Mouse (Mus musculus): ENCODE results near the gene Pogk. TPM values are rescaled to one million over a fixed set of nuclear protein-coding genes. Genes with fewer than 3 reads are reported as not detected.
A peak's percentile ranks its signal among the peaks of the same experiment; 100 is the strongest.

Gene Pogk
- 46.7 and 49.5 TPM in 2 replicates for polyA plus RNA-seq (2014; fragmentation: Nextera tagmentation; extraction: Ambion mirVana)

GRCm38 (mm10) chr1:166409701-166410220 lies at the start of gene Pogk:
Pogk (minus strand) TSS chr1:166409863.
- Histone ChIP-seq H3K4me1 (replicated peaks; ENCODE audit: control insufficient read depth, insufficient read depth, low read length) (peaks cover 6% of the 10 kb centered on the region; the same call in 1 of the 2 replicates), H3K9ac (ENCODE audit: low read length) (peak within 1 kb of the TSS; percentile 90), H3K4me2 (ENCODE audit: low read depth, low read length, severe bottlenecking) (peak within 1 kb of the TSS; percentile 81), H3K36me3 (ENCODE audit: control insufficient read depth, insufficient read depth, low read length) (peaks cover 2% of the 10 kb centered on the region; the same call in 1 of the 2 replicates), H3K27ac (ENCODE audit: low read depth, low read length) (peak within 1 kb of the TSS; percentile 46; the same call in 1 of the 2 replicates), H3K9me3 (ENCODE audit: control insufficient read depth, low read length) (peaks cover 7% of the 10 kb centered on the region; the same call in 1 of the 2 replicates), H3K27me3 (ENCODE audit: control insufficient read depth, insufficient read depth, low read length) (no peaks in the 10 kb centered on the region), H3K4me3 (ENCODE audit: low read depth, low read length) (peak within 1 kb of the TSS; percentile 69)
- DNase-seq (ENCODE audit: low spot score) (peak; percentile 96), ATAC-seq (replicated peaks; ENCODE audit: low FRiP score) (peak; percentile 96)
- 10% methylated on average over 26 of the region's 49 CpGs for WGBS

- DNase-seq (ENCODE audit: low spot score): no peak
- Histone ChIP-seq H3K9me3 (ENCODE audit: control insufficient read depth, low read length) (no peaks in the 10 kb centered on the region), H3K27ac (ENCODE audit: low read depth, low read length) (no peak overlapping the region), H3K4me3 (ENCODE audit: low read depth, low read length) (no peak overlapping the region), H3K4me1 (replicated peaks; ENCODE audit: control insufficient read depth, insufficient read depth, low read length) (no peaks in the 10 kb centered on the region), H3K27me3 (ENCODE audit: control insufficient read depth, insufficient read depth, low read length) (no peaks in the 10 kb centered on the region), H3K9ac (ENCODE audit: low read length) (no peak overlapping the region), H3K36me3 (ENCODE audit: control insufficient read depth, insufficient read depth, low read length) (no peaks in the 10 kb centered on the region), H3K4me2 (ENCODE audit: low read depth, low read length, severe bottlenecking) (no peak overlapping the region)
- 90% methylated on average over 3 of the region's 3 CpGs for WGBS
- ATAC-seq (replicated peaks; ENCODE audit: low FRiP score): no peak
Observed at GRCm38 (mm10) chr1:166441992-166442391, 32.3 kb upstream of the Pogk start.

- 74% methylated on average over 6 of the region's 6 CpGs for WGBS
- no peak for ATAC-seq (replicated peaks; ENCODE audit: low FRiP score)
Observed at GRCm38 (mm10) chr1:166439426-166439825, 29.8 kb upstream of the Pogk start.

GRCm38 (mm10) chr1:166429809-166430431 lies 20.3 kb upstream of the Pogk start:
- no peaks in the 10 kb centered on the region for H3K27me3 ChIP-seq (ENCODE audit: control insufficient read depth, insufficient read depth, low read length)
- ATAC-seq (replicated peaks; ENCODE audit: low FRiP score) (no peak), DNase-seq (ENCODE audit: low spot score) (no peak)
- no peaks in the 10 kb centered on the region for H3K36me3 ChIP-seq (ENCODE audit: control insufficient read depth, insufficient read depth, low read length)
- no peak overlapping the region for H3K4me3 ChIP-seq (ENCODE audit: low read depth, low read length)
- no peak overlapping the region for H3K4me2 ChIP-seq (ENCODE audit: low read depth, low read length, severe bottlenecking)
- H3K9me3 ChIP-seq (ENCODE audit: control insufficient read depth, low read length): no peaks in the 10 kb centered on the region
- no peak overlapping the region for H3K9ac ChIP-seq (ENCODE audit: low read length)
- 73% methylated on average over 10 of the region's 10 CpGs for WGBS
- H3K27ac ChIP-seq (ENCODE audit: low read depth, low read length): no peak overlapping the region
- no peaks in the 10 kb centered on the region for H3K4me1 ChIP-seq (replicated peaks; ENCODE audit: control insufficient read depth, insufficient read depth, low read length)

More at GRCm38 (mm10) chr1:166439426-166439825, 29.8 kb upstream of the Pogk start:
- Histone ChIP-seq H3K4me2 (ENCODE audit: low read depth, low read length, severe bottlenecking) (no peak overlapping the region), H3K27ac (ENCODE audit: low read depth, low read length) (no peak overlapping the region), H3K9ac (ENCODE audit: low read length) (no peak overlapping the region), H3K9me3 (ENCODE audit: control insufficient read depth, low read length) (no peaks in the 10 kb centered on the region), H3K4me1 (replicated peaks; ENCODE audit: control insufficient read depth, insufficient read depth, low read length) (no peaks in the 10 kb centered on the region), H3K27me3 (ENCODE audit: control insufficient read depth, insufficient read depth, low read length) (no peaks in the 10 kb centered on the region), H3K36me3 (ENCODE audit: control insufficient read depth, insufficient read depth, low read length) (no peaks in the 10 kb centered on the region), H3K4me3 (ENCODE audit: low read depth, low read length) (no peak overlapping the region)
- no peak for DNase-seq (ENCODE audit: low spot score)

GRCm38 (mm10) chr1:166429053-166429452 lies 19.4 kb upstream of the Pogk start:
- DNase-seq (ENCODE audit: low spot score): no peak
- no peak for ATAC-seq (replicated peaks; ENCODE audit: low FRiP score)
- H3K4me2 ChIP-seq (ENCODE audit: low read depth, low read length, severe bottlenecking): no peak overlapping the region
- 72% methylated on average over 3 of the region's 3 CpGs for WGBS
- no peak overlapping the region for H3K4me3 ChIP-seq (ENCODE audit: low read depth, low read length)
- H3K36me3 ChIP-seq (ENCODE audit: control insufficient read depth, insufficient read depth, low read length): no peaks in the 10 kb centered on the region
- H3K27ac ChIP-seq (ENCODE audit: low read depth, low read length): no peak overlapping the region
- H3K4me1 ChIP-seq (replicated peaks; ENCODE audit: control insufficient read depth, insufficient read depth, low read length): no peaks in the 10 kb centered on the region
- H3K9ac ChIP-seq (ENCODE audit: low read length): no peak overlapping the region
- no peaks in the 10 kb centered on the region for H3K27me3 ChIP-seq (ENCODE audit: control insufficient read depth, insufficient read depth, low read length)
- no peaks in the 10 kb centered on the region for H3K9me3 ChIP-seq (ENCODE audit: control insufficient read depth, low read length)

GRCm38 (mm10) chr1:166412266-166412665 lies 2.6 kb upstream of the Pogk start:
- ATAC-seq (replicated peaks; ENCODE audit: low FRiP score) (no peak), DNase-seq (ENCODE audit: low spot score) (no peak)
- 92% methylated on average over 3 of the region's 3 CpGs for WGBS
- no peak overlapping the region for H3K27ac ChIP-seq (ENCODE audit: low read depth, low read length)
- H3K4me1 ChIP-seq (replicated peaks; ENCODE audit: control insufficient read depth, insufficient read depth, low read length): peaks cover 6% of the 10 kb centered on the region; the same call in 1 of the 2 replicates
- H3K4me2 ChIP-seq (ENCODE audit: low read depth, low read length, severe bottlenecking): no peak overlapping the region
- no peaks in the 10 kb centered on the region for H3K36me3 ChIP-seq (ENCODE audit: control insufficient read depth, insufficient read depth, low read length)
- H3K9ac ChIP-seq (ENCODE audit: low read length): no peak overlapping the region
- no peak overlapping the region for H3K4me3 ChIP-seq (ENCODE audit: low read depth, low read length)
- H3K27me3 ChIP-seq (ENCODE audit: control insufficient read depth, insufficient read depth, low read length): no peaks in the 10 kb centered on the region
- H3K9me3 ChIP-seq (ENCODE audit: control insufficient read depth, low read length): peaks cover 7% of the 10 kb centered on the region; the same call in 1 of the 2 replicates

GRCm38 (mm10) chr1:166411541-166411940 lies 1.9 kb upstream of the Pogk start:
- peaks cover 6% of the 10 kb centered on the region; the same call in 1 of the 2 replicates for H3K4me1 ChIP-seq (replicated peaks; ENCODE audit: control insufficient read depth, insufficient read depth, low read length)
- no peaks in the 10 kb centered on the region; the same call in 1 of the 2 replicates for H3K36me3 ChIP-seq (ENCODE audit: control insufficient read depth, insufficient read depth, low read length)
- DNase-seq (ENCODE audit: low spot score) (no peak), ATAC-seq (replicated peaks; ENCODE audit: low FRiP score) (no peak)
- no peak overlapping the region for H3K4me3 ChIP-seq (ENCODE audit: low read depth, low read length)
- peaks cover 7% of the 10 kb centered on the region; the same call in 1 of the 2 replicates for H3K9me3 ChIP-seq (ENCODE audit: control insufficient read depth, low read length)
- no peak overlapping the region for H3K27ac ChIP-seq (ENCODE audit: low read depth, low read length)
- WGBS: 100% methylated on average over 1 of the region's 1 CpGs
- no peak overlapping the region for H3K4me2 ChIP-seq (ENCODE audit: low read depth, low read length, severe bottlenecking)
- H3K9ac ChIP-seq (ENCODE audit: low read length): no peak overlapping the region
- no peaks in the 10 kb centered on the region for H3K27me3 ChIP-seq (ENCODE audit: control insufficient read depth, insufficient read depth, low read length)

GRCm38 (mm10) chr1:166409177-166409700 lies 424 bp downstream of the Pogk start:
- Histone ChIP-seq H3K9me3 (ENCODE audit: control insufficient read depth, low read length) (peaks cover 7% of the 10 kb centered on the region; the same call in 1 of the 2 replicates), H3K9ac (ENCODE audit: low read length) (peak overlapping the region; percentile 90), H3K4me1 (replicated peaks; ENCODE audit: control insufficient read depth, insufficient read depth, low read length) (peaks cover 6% of the 10 kb centered on the region; the same call in 1 of the 2 replicates), H3K27me3 (ENCODE audit: control insufficient read depth, insufficient read depth, low read length) (no peaks in the 10 kb centered on the region), H3K4me3 (ENCODE audit: low read depth, low read length) (peak overlapping the region; percentile 69), H3K36me3 (ENCODE audit: control insufficient read depth, insufficient read depth, low read length) (peaks cover 4% of the 10 kb centered on the region; the same call in 1 of the 2 replicates), H3K4me2 (ENCODE audit: low read depth, low read length, severe bottlenecking) (peak overlapping the region; percentile 81), H3K27ac (ENCODE audit: low read depth, low read length) (peak overlapping the region; percentile 46; the same call in 1 of the 2 replicates)
- WGBS: 2% methylated on average over 38 of the region's 45 CpGs
- DNase-seq (ENCODE audit: low spot score) (no peak), ATAC-seq (replicated peaks; ENCODE audit: low FRiP score) (peak; percentile 83)
